Mouse (Mus musculus): ENCODE measurements around the gene Zfr.
"Not testable (repeated sequence)": the region's sequence is repeated elsewhere in the genome, so short reads cannot be mapped to it uniquely, and the experiment has no call there.

Gene Zfr

DNA sequence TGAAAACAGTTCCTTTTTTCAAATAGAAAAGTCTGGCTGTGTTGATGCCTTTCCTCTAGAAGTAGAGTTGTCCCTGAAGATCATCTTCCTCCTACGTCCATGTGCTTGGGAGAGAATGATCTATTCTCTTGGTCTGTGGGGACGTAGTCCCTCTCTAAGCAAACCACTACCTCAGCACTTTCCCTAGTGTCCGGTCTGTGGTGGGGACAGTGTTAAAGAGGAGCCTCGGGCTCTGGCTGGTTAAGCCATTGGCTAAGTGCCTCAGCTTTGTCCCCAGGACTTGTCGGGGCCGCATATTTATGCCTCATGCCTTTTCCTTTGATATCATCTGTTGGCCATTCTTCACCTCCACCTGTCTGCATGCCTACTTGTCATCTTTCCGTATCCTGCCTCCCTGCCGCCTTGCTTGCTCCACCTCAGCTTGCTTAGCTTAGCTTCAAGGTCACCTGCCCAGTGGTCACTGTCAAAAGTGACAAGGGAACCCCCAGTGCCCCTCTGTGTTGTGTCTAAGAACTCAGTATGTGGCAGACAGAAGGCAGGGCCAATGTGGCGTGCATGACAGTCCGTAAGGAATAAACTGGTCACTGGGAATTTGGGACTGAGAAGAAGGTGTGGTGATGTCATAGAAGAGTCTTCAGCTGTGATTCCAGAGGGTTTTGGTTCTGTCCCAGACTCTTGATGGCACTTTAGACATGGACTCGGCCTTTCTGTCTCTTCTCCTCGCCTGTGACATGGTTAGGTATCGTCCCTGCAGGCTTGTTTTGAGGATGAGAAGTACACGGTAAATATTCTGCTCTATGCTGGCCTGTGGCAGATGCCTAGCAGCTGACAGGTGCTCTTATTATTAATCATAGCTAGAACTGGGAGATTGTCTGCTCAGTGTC is 97.1 kb downstream of the Zfr start:
- DNase-seq (ENCODE audit: low read depth, low spot score) = no peak

DNA sequence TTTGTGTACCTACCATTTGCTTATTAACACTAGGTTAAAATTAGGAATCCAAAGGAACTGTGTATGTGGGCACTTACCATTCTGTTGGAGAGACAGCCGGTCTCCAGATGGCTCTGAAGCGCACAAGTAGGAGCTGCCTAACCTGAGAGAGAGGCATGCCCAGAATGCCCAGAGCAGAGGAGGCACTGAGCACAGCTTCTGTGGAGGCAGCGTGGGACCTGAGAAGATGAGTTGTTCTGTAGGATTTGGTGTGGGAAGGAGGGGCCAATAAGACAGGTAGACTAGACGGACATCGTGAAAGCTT is 97.7 kb downstream of the Zfr start:
- DNase-seq (ENCODE audit: low read depth, low spot score) = no peak

DNA sequence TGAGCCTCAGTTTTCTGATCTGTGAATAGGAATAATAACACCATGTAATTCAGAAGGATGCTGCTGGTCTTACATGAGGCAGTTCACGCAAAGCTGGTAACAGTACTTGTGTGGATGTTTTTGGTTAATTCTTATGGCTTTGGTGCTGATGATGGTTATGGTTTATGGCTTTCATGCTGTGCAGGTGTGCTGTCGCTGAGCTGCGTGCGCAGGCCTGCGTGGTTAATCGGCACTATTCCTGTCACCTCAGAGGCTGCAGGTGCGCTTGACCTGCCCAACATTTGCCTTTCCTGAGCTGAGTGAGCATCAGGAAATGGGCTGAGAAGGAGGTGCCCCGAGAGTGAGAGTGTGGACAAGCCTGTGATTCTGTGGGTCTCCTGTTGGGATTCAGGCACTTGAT is 98.5 kb downstream of the Zfr start:
- no peak for DNase-seq (ENCODE audit: low read depth, low spot score)

DNA sequence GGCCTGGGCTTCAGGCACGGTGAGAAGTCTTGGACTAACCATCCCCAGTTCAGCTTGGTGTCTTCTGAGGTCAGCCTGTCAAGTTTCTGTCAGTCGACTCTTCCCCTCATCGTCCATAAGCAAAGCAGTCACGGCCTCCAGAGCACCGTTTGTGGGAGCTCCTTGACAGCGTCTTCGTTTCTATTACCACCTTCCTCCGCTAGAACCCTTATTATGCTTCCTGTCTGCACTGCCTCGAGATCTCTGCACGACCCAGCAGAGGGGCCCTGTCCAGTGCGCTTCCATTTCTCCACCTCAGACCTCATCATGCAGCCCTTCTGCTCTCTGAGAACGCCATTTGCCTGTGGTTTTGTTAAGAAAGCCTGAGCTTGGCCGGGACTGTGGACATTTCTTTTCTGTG is 99.2 kb downstream of the Zfr start:
- no peak for DNase-seq (ENCODE audit: low read depth, low spot score)

DNA sequence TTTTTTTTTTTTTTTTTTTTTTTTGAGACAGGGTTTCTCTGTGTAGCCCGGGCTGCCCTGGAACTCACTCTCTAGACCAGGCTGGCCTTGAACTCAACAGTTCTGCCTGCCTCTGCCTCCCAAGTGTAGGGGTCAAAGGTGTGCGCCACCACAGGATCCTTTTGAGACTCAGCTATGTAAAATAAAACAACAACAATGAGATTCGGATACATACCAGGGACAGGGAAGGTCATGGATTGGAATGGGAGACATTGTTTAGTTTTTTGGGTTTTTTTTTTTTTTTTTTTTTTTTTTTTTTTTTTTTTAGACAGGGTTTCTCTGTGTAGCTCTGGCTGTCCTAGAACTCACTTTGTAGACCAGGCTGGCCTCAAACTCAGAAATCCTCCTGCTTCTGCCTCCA is 99.7 kb downstream of the Zfr start:
- DNase-seq (ENCODE audit: low read depth, low spot score) = not testable (repeated sequence)

DNA sequence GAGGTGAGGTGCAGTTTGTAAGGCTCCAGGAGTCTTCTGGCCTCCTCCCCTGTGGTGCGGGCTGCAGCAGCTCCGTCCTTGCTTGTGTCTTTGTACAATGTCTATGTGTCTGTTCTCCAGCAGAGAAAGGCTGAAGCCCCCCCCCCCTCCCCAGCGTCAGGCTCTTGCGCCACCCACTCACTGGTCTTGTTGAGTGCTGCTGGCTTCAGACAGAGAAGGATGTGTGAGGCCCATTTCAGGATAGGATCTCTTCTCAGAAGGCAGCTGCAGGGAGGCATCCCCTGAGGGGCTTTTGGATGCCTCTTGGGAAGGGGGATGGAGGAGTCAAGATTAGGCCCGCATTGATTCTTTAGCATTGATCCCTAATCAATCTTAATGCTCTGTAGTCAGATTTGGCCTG is 100.2 kb downstream of the Zfr start:
- DNase-seq (ENCODE audit: low read depth, low spot score) = no peak

DNA sequence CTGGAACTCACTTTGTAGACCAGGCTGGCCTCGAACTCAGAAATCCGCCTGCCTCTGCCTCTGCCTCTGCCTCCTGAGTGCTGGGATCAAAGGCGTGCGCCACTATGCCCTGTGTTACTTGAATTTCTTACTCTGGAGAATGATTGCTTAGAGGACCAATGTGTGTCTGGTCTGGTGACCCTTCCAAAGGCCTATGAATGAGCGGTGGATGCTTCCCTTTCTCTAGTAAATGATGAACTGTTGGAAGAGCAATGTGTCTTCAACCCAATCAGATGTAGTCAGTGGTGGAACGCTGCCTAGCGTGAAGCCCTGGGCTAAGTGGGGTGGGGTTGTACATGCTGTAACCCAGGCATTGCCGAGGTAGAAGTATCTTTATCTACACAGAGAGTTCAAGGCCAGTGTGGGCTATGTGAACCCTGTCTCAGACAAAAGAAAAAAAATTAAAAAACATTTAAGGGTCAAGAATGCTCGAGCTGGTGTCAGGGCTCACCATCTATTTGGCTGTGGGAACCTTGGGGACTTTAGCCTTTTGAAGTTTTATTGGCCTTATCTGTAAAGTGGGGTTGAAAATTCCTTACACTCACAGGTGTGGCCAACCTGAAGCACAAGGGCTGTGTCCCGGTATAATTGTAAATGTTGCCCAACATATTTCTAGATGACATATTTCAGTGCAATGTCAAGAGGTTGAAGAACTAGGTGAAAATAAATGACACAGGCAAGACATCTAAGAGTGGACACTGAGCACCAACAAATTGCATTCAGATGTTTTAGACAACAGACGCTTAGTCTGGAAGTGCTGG is 101.2 kb downstream of the Zfr start:
- no peak for DNase-seq (ENCODE audit: low read depth, low spot score)

DNA sequence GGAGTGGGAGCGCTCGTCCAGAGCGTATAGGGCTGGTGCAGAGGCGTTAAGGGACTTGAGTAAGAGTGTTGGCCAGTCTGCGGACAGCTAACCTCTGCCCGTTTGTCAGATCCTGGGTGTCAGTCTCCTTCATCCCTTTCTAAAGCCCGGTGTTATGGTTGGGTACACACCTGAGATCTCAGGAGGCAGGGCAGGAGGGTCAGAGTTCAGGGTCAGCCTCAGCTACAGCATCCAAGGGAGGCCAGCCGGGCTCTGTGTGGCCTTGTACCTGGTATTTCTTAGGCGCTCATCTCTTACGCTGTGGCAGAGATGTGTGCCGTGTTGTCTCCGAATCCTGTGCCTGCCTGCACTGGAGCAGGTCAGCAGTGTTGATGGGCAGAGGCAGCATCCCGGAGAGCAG is 103.5 kb downstream of the Zfr start:
- DNase-seq (ENCODE audit: low read depth, low spot score) = no peak

DNA sequence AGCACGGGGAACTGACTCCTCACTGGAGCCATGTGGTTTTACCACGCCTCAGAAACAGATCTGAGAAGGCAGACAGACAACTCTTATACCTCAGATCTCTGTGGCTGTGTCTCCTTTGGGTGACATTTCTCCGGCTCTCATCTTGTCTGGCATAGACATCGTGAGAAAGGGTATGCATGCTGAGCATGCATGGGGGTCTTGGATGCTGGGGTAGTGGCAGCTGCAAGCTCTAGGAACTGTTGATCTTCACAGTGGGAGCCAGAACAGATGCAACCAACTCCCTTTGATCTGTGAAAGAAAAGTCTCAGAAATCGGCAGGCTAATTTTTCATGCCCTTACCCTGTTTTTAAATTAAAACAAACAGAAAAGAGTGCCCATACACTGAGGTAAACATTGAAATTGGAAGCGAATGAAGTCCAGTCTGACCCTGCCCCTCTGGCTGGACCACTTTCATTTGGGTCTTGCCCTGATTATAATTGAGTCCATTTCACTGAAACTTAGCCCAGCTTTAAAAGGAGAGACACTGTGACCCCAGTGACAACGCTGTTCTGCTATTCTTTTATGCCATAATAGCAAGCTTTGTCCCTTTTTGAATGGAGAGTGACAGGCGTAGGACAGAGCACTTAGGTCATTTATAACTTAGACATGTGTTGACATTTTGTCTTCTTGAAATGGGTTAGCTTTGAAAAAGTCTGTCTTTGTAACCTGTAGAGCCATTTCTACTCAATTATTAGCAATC is 105.1 kb downstream of the Zfr start:
- DNase-seq (ENCODE audit: low read depth, low spot score) = no peak

DNA sequence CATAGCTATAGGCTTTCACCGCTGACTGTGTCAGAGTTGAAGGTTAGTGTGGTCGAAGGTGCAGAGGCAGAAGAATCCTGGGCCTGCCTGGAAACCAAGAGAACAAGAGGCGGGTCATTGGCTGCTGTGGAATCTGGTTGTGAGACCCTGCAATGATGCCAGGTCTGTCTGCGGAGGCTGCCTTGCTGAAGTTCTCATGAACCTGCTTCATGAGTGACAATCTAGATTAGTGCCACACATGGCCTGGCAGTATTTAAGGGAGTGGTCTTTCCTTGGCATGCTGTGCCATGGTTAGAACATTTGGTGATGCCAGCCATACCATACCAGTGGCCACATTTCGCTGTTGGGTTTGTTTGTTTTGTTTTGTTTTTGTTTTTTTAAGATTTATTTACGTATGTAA is 105.8 kb downstream of the Zfr start:
- DNase-seq (ENCODE audit: low read depth, low spot score) = no peak

DNA sequence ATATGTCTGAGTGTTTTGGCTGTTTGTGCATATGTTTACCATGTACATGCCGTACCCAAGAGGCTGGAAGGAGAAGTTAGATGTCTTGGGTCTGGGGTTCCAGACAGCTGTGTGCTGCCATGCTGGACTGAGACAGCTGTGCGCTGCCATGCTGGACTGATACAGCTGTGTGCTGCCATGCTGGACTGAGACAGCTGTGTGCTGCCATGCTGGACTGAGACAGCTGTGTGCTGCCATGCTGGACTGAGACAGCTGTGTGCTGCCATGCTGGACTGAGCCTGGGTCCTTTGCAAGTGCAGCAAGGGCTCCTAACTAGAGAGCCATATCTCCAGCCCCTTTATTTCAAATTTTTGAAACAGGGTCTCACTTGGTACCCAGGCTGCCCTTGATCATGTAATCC is 106.6 kb downstream of the Zfr start:
- no peak for DNase-seq (ENCODE audit: low read depth, low spot score)

DNA sequence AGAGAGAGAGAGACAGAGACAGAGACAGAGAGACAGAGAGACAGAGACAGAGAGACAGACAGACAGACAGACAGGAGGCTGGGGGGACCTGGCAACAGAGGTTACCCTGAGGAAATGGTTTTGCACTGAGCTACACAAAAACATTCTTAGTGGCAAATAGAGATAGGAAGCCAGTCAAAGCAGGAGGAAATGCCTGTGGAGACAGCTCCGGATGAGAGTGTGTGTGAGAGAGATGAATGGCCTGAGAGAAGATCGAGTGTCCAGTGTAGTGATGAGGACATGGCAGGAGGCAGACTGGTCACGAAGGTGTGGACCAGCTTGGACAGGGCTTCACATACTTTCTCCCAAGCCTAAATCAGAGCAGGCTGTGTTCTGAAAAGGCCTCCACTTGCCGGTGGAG is 107.4 kb downstream of the Zfr start:
- no peak for DNase-seq (ENCODE audit: low read depth, low spot score)

DNA sequence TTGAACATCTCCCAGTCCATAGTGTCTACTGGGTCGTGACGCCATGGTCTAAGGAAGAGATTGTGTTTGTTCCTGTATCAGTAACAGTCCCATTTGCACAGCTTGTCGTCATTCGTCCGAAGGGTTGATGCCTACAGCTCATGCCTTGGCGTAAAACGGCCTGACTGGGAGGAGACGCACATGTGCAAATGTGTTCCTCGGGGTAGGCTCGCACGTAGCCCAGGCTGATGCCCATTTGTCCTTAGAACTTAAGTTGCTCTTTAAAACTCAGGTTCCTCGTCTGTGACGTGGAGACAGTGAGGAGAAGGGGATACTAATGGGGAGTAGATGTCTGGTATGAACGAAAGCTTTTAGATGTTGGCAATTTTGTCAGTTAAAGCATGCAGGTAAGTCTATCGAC is 109.3 kb downstream of the Zfr start:
- no peak for DNase-seq (ENCODE audit: low read depth, low spot score)

DNA sequence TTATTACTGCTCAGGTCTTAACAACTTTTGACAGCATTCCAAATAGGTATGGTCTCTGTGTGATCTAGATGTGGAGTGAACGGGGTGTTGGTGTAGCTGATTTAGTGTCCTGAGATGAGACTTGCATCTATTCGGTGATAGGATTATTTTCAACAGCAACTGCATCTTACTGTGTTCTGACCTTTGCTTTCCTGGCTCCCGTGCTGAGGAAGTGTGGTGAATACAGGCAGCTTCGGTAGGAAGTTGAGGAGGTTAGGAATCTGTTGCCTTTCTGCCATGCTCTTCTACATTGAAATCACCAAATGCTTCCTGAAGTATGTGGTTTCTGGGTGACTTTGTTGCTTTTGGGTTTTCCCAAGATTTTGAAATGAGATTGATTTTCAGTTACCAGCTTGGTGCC is 109.7 kb downstream of the Zfr start:
- no peak for DNase-seq (ENCODE audit: low read depth, low spot score)

DNA sequence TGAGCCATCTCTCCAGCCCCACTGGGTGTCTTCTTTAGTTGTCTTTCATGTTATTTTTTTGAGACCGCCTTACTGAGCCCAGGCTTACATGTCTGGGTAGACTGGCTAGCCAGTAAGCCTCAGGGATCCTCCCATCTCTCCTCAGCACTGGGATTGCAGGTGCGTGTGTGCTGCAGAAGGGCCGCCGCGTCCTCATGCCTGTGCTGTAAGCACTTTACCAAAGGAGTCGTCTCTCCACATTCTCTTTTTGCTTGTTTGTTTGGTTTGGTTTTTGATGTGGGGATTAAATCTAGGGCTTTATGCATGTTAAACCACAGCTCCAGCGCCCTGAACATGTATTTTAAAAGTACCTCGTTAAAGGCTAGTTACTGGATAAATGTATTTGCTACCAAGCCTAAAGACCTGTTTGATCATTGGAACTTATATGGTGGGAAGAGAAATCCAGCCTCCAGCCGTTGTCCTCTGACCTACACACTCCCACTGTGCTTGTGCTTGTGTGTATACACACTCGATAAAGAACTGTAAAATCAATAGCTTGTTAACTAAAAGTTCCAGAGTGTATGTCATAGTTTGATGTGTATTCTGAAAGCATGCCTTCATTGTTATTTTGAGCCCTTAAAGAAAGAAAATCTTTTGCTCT is 112.1 kb downstream of the Zfr start:
- DNase-seq (ENCODE audit: low read depth, low spot score) = no peak

DNA sequence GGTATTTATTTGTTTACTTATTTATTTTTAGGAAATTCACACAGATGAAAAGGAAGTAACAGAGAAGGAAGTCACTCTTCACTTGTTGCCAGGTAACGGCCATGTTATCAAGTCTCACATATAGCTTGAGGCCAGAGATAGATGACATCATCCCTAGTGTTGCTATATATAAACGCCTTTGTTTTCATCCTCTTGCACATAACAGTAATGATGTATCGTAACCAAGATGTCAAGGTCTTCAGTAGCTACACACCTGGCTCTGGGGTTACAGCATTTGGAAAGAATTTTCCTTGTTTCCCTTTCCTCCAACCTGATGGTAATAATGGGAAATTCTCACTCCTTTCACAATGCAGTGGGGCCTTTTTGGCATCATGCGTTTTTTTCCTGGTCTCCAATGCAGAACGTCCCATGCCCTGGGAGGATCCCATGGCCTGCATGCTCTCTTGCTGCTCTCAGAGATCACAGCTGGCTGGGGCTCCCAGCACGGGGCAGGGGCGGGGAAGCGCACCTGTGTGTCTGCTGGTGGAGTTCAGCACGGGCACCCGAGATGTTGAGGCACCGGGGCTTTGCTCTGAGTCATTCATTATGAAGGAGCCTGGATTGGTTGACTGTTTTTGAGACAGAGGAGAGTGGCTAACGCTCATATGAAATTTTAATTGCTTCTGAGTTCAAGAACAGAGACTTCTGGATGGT is 112.8 kb downstream of the Zfr start:
- no peak for DNase-seq (ENCODE audit: low read depth, low spot score)

DNA sequence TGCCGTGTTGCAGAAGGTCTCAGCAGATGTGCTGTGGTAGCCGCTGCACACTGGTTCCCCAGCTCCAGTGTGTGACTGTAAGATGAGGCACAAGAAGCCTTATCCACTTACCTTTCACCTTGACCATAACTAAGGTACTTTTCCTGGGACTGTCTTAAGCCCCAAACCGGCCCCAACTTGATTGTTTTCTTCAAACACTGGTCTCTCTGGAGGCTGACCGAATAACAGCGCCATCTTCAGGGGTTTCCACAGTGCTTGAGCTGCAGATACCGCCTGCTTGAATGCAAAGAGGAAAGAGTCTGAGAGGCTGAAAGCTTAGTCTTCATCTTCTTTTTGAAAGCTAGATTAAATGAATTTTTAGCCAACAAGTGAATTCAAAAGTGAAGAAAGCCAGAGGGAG is 113.8 kb downstream of the Zfr start:
- no peak for DNase-seq (ENCODE audit: low read depth, low spot score)

DNA sequence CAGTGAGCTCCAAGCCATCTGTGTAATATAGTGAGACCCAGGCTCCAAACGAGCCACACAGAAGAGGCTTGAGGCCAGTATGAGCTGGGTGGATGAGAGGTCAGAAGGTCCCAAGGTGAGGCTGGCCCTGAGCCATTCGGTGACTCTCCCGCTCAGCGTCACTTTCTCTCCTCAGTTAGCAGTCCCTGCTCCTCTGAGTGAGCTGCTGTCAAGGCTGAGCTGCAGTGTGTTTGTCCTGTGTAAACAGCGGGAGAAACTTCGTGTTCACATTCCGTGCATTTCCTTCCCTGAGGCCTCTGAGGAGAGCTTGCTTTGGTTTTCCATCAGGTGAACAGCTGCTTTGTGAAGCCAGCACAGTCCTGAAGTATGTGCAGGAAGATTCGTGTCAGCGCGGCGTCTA is 114.8 kb downstream of the Zfr start:
- no peak for DNase-seq (ENCODE audit: low read depth, low spot score)

DNA sequence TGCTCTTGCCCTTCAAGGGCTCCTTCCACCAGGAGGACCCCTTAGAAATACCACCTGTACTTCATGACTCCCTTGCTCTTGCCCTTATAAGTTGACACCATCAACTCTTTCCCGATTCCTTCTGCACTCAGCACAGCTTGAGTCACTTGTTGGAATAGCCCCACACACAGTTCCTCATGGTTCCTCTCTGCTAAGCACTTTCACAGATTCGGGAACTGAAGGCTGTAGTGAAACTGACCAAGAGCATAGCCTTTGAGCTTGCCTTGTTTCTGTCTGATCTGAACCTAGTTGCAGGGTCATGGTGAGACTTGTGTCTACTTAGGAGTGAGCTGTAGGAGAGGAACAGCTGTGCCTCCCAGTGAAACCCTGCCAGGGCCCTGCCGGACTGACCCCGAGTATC is 115.4 kb downstream of the Zfr start:
- DNase-seq (ENCODE audit: low read depth, low spot score) = no peak

All from WW6 (cell line).